Mouse (Mus musculus): ENCODE measurements around the gene Ovol2.

Ovol2 gene

DNA sequence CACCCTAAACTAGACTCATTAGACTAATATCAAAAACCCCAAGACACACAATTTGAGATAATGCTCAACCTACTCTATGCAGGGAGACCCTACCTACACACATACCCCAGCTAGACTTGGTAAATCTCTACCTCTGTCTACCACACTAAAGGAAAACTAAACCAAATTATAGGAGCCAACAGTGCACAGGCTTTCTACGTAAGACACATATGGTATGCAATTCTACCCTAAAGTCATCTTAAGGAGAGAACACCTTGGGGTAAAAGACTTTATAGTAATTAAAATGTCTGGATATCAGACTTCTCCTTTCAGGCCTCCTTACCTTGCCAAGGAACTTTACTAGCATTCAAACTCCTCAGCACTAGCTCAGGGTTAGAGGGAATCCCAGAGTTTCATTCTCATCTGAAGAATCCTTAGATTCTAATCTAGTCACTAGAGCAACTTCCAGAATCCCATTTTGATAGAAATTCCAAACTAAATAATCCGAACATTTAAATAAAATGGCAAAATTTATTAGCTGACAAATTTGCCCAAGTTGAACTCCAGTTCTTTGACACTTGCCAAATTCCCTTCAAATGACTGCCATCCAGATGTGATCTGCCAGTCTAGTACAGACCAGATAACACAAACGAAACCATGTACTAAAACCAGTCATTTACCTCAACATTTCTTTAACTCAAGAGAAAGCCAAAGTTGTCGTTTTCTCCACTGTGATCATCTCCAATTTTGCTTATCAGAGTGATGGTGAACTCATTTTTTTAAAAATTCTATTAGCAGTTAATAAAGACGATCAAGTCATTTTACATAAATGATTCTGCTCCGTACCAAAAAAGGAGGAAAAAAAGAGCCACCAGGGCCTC, 63.3 kb downstream of the Ovol2 start:
- no peak for DNase-seq (ENCODE audit: extremely low spot score)

DNA sequence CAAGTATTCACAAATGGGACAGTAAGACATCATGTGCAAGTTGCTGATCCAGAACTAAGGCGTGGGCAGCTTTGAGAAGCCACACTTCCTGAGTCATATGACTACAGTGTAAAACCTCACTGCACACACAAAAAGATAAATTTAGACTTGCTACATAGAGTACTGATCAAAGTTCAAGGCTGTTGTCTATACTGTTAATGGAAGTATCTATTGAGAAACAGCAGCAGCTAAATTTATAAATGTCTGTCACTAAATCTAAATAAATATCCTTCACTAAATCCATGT, 64.3 kb downstream of the Ovol2 start:
- no peak for DNase-seq (ENCODE audit: extremely low spot score)

GRCm38 (mm10) chr2:144267004-144267730, 64.8 kb downstream of the Ovol2 start:
- no peak for DNase-seq (ENCODE audit: extremely low spot score)

DNA sequence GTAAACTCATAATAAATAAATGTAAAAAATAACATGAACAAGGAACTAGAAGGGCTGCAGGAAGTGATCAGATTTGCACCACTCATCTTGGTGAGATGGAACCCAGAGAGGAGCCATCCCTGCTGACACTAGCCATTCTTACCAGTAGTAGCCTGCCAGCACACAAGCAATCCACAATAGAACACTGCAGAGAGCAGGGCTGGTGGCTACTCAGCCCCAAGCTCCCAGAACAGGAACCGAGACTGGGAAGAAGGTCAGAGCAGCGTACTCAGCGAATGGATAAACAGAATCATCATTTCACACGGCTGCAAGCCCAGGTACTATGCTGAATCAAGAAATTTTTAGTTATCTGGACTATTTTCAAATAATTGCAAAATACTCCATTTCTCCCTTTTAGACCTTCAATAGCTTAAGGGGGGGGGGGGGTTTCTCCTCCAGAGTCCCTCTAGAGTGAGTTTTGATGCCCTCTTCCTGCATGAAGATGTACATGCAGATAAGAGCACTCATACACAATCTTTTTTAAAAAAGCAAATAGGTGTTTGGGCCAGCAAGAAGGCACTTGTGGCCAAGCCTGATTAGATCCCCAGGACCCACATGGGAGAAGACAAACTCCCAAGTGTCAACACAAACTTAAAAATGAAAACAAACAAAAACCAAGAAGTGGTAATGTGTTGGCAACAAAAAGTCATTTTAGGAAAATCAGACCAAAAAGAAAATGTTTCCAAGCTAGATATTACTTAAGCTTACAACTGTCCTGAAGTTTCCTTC, 65.8 kb downstream of the Ovol2 start:
- DNase-seq (ENCODE audit: extremely low spot score) = no peak

DNA sequence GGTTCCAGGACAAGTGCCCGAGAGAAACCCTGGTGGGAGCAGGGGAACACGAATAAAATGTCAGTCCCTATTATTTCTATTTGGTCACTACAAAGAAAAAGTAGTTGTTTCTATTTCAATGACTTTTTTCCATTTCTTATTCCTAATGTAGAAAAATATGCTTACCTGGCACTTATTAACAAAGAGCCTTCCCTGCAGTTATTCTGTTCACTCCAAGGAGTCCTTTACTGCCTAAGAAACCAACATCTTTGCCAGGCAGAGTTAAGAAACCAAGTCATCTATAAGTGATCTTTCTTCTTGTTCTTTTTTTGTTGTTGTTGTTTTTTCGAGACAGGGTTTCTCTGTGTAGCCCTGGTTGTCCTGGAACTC, 66.8 kb downstream of the Ovol2 start:
- DNase-seq (ENCODE audit: extremely low spot score) = no peak

GRCm38 (mm10) chr2:144264398-144265119, 67.4 kb downstream of the Ovol2 start:
- no peak for DNase-seq (ENCODE audit: extremely low spot score)

DNA sequence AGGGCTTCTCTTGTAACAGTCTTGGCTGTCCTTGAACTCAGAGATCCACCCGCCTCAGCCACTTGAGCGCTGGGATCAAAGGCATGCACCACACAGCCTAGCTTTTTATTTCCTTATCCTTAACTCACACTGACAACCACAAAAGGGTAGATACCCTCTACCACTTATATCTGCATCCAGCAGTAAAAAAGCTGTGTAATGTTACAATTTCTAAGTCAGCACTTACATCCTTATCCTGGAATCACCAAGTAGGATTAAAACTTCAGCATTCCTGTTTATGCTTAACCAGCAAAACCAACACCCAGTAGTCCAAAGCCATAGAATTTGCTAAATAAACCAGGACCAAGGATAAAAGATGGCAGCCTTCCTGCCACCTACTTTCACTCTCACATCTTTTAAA, 69.1 kb downstream of the Ovol2 start:
- no peak for DNase-seq (ENCODE audit: extremely low spot score)
